Mouse (Mus musculus) brain, embryonic 14.5 days (tissue): Measurements from ENCODE around the gene 9930104L06Rik.

Source experiments
- CTCF ChIP-seq: fragments of 200-500 bp; IDR thresholded peaks from 2 replicates; pipeline ENCODE4 v1.5.1; 2012; ENCODE audit warnings: inconsistent platforms, mild to moderate bottlenecking, moderate library complexity, borderline replicate concordance; ENCODE audit not compliant: insufficient read depth, insufficient read length; ENCODE audit errors: extremely low read depth
- POLR2A ChIP-seq: fragments of 200-500 bp; IDR thresholded peaks from 2 replicates; pipeline ENCODE4 v1.6.1; 2012; ENCODE audit warnings: mild to moderate bottlenecking, inconsistent platforms, borderline replicate concordance; ENCODE audit not compliant: poor library complexity, insufficient read depth, insufficient read length, severe bottlenecking; ENCODE audit errors: extremely low read depth

DNA sequence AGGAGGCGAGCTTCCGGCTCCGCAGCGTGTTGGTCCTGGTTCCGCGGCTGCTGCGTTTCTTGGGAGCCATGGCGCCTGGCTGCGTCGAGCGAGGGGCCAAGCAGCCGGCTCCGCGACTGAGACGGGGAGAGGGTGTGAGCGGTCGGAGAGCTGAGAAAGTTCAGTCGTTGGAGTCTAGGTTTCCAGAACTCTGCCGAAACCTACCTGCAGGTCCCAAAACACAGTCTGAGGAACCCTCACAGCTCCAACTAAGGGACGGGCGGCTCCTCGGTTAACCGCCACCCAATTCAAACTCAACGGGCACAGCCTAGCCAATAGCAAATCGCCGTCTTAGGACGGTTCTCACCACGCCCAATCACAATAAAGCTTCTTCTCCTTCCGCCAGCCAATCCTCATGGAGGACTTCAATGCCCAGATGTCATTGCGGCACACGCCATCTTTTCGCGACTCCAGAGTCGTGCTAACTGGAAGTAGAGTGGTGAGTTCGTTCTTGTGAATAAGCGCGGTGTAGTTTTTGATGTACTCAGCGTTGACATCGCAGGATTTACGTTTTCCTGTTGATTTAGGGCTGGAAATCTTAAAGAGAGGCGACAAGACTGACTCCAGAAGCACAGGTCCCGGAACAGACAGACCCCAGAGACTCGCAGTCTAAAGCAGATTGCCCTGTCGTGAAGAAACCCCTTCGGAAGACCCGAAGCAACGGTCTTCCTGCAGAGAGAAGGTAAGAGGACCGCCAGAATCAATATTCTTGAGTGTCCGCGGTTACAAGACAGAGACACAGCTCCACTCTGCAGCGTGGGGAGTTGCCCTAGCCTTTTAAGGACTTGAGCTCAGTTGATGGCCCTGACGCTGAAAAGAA lies at the start of gene 9930104L06Rik:
- no peak for TF ChIP-seq CTCF
- TF ChIP-seq POLR2A, result no peak
